21 mouse cellular contexts compared by ENCODE assay signal in genomic region chr5:27888080-27888479, GRCm38 (mm10). TPM values are rescaled to one million over a fixed set of nuclear protein-coding genes. Genes with fewer than 3 reads are reported as not detected.
"Had no signal": no experiment of that assay in that cellular context is flagged by ENCODE, and none has a peak within 500 bp of the region (broad histone marks: within the 10 kb centered on the region; RNA-seq: fewer than 3 reads in every experiment).

No protein-coding gene starts in this region.

- H3K4me3 ChIP-seq: midbrain, embryonic 10.5 days; midbrain, embryonic 12.5 days; myocyte; neural tube, embryonic 13.5 days; neural tube, embryonic 15.5 days had no signal

- H3K27me3 ChIP-seq: midbrain, embryonic 12.5 days; neural tube, embryonic 13.5 days; neural tube, embryonic 15.5 days had no signal

- H3K4me2 ChIP-seq: lung, embryonic 14.5 days; midbrain, embryonic 12.5 days; neural tube, embryonic 13.5 days; neural tube, embryonic 15.5 days had no signal

- H3K9ac ChIP-seq: lung, embryonic 14.5 days; midbrain, embryonic 12.5 days; neural tube, embryonic 13.5 days; neural tube, embryonic 15.5 days had no signal

- H3K36me3 ChIP-seq: midbrain, embryonic 10.5 days; midbrain, embryonic 12.5 days; neural tube, embryonic 13.5 days; neural tube, embryonic 15.5 days had no signal

- H3K9me3 ChIP-seq: midbrain, embryonic 10.5 days; midbrain, embryonic 12.5 days; neural tube, embryonic 15.5 days had no signal

- H3K4me1 ChIP-seq: midbrain, embryonic 10.5 days; midbrain, embryonic 12.5 days; neural tube, embryonic 13.5 days; neural tube, embryonic 15.5 days had no signal

- DNase-seq: lung, adult 18-20 months; lung, embryonic 14.5 days; lung, postnatal 10 days; lung, postnatal 4 days; midbrain, embryonic 14.5 days; retina, postnatal 1 day; right cerebral cortex, postnatal 14 days; spleen, adult 18-20 months; thymus, adult 2 months; thymus, postnatal 25 days; thymus, postnatal 4 days had no signal

- H3K27ac ChIP-seq: midbrain, embryonic 10.5 days; midbrain, embryonic 12.5 days; neural tube, embryonic 13.5 days; neural tube, embryonic 15.5 days had no signal

- ATAC-seq: midbrain, embryonic 16.5 days had no signal

RNA-seq across cellular contexts. Expression of gene Htr5a, which starts 46.1 kb away (rescaled TPM):
- polyA plus RNA-seq: lung, embryonic 14.5 days; lung, embryonic 16.5 days; myocyte; stomach, embryonic 14.5 days; testis, adult 2 months; thymus, adult 2 months; urinary bladder, adult 2 months had no signal
